Mouse (Mus musculus): ENCODE results near the gene Mrps15. TPM values are rescaled to one million over a fixed set of nuclear protein-coding genes. Genes with fewer than 3 reads are reported as not detected.

The Mrps15 gene
- polyA plus RNA-seq, 1 experiment from 2014 or later, result 128 TPM

- ATAC-seq (replicated peaks; ENCODE audit: extremely low read depth, insufficient read depth, low FRiP score), result no peak; the same call in 1 of the 2 replicates
- 54% methylated on average over 15 of the region's 15 CpGs for WGBS
- no peak overlapping the region for H3K27ac ChIP-seq (ENCODE audit: low read length)
- H3K4me1 ChIP-seq (ENCODE audit: control insufficient read depth, insufficient read depth, low read length), result peaks cover 4% of the 10 kb centered on the region; the same call in 1 of the 2 replicates
- H3K4me2 ChIP-seq (ENCODE audit: low read depth, low read length), result no peak overlapping the region
- no peaks in the 10 kb centered on the region for H3K9me3 ChIP-seq (replicated peaks; ENCODE audit: control insufficient read depth, low read length)
- no peak overlapping the region for H3K9ac ChIP-seq (ENCODE audit: low read length)
- no peaks in the 10 kb centered on the region for H3K27me3 ChIP-seq (ENCODE audit: control insufficient read depth, insufficient read depth, low read length)
- H3K4me3 ChIP-seq (ENCODE audit: low read length), result no peak overlapping the region
- no peaks in the 10 kb centered on the region for H3K36me3 ChIP-seq (ENCODE audit: control insufficient read depth, insufficient read depth)
Observed at GRCm38 (mm10) chr4:126067401-126068077, 20.8 kb downstream of the Mrps15 start.

DNA sequence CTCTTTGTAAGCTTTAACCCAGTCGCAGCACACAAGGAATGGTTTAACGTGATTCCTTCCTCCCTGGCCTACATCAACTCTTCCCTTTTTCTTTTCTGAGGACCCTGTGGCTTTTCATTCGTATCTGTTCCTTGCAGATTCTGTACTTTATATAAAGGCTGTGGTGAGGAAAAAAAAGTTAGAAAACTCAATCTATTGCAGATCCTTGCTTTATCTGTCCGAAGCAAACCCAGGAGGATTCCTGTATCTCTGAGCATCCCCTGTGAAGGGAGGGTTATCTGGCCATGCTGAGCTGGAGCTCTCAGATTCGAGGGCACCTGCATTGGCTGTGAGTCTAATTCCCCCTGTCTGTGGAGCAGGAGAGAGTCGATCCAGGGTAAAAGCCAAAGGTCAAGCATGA lies 22.1 kb downstream of the Mrps15 start:
- WGBS, result 82% methylated on average over 6 of the region's 6 CpGs
- Histone ChIP-seq H3K4me2 (ENCODE audit: low read depth, low read length) (no peak overlapping the region), H3K9me3 (replicated peaks; ENCODE audit: control insufficient read depth, low read length) (no peaks in the 10 kb centered on the region), H3K36me3 (ENCODE audit: control insufficient read depth, insufficient read depth) (no peaks in the 10 kb centered on the region), H3K9ac (ENCODE audit: low read length) (no peak overlapping the region), H3K27me3 (ENCODE audit: control insufficient read depth, insufficient read depth, low read length) (no peaks in the 10 kb centered on the region), H3K4me3 (ENCODE audit: low read length) (no peak overlapping the region), H3K4me1 (ENCODE audit: control insufficient read depth, insufficient read depth, low read length) (peaks cover 4% of the 10 kb centered on the region; the same call in 1 of the 2 replicates), H3K27ac (ENCODE audit: low read length) (no peak overlapping the region)
- no peak for ATAC-seq (replicated peaks; ENCODE audit: extremely low read depth, insufficient read depth, low FRiP score)

DNA sequence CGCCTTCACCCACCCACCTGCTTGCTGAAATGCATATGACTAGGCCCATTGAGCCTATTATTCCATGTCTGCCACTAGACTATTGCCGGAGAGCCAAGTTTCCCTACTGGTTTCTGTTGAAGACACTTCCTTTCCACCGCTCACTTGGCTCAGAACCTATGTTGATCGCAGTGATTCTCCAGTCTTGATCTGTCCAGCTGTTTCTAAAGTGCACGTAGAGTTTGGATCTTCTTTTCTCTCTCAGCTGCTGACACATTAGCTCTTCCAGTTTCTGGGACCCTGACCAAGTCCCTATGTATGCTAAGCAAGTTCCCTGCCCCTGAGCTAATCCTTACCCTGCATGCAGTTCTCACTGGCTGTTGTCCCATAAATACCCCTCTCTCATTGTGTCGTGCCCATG lies 31.1 kb downstream of the Mrps15 start:
- Histone ChIP-seq H3K36me3 (ENCODE audit: control insufficient read depth, insufficient read depth) (no peaks in the 10 kb centered on the region), H3K4me2 (ENCODE audit: low read depth, low read length) (no peak overlapping the region), H3K27me3 (ENCODE audit: control insufficient read depth, insufficient read depth, low read length) (no peaks in the 10 kb centered on the region), H3K9me3 (replicated peaks; ENCODE audit: control insufficient read depth, low read length) (no peaks in the 10 kb centered on the region), H3K4me3 (ENCODE audit: low read length) (no peak overlapping the region), H3K27ac (ENCODE audit: low read length) (no peak overlapping the region), H3K9ac (ENCODE audit: low read length) (no peak overlapping the region), H3K4me1 (ENCODE audit: control insufficient read depth, insufficient read depth, low read length) (no peaks in the 10 kb centered on the region)
- ATAC-seq (replicated peaks; ENCODE audit: extremely low read depth, insufficient read depth, low FRiP score), result no peak
- 77% methylated on average over 6 of the region's 6 CpGs for WGBS

DNA sequence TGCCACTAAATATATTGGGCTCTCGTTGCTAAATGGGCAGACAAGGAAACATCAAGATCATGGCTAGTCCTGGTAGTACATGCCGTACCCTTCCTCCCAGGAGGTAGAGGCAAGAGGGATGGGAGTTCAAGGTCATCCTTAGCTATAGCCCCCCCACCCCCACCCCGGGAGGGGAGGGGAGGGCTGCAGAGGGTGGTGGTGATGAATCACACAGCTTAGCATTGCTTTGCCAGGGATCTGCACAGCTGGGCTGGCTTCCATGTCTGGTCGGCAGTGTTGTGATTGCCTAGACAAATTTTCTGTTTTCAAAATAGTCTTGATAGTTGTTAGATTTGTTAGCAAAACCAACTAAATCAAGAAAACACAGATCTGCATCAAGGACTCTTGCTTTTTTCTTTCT lies 32.5 kb downstream of the Mrps15 start:
- Histone ChIP-seq H3K9me3 (replicated peaks; ENCODE audit: control insufficient read depth, low read length) (no peaks in the 10 kb centered on the region), H3K27ac (ENCODE audit: low read length) (no peak overlapping the region), H3K27me3 (ENCODE audit: control insufficient read depth, insufficient read depth, low read length) (no peaks in the 10 kb centered on the region), H3K4me2 (ENCODE audit: low read depth, low read length) (no peak overlapping the region), H3K36me3 (ENCODE audit: control insufficient read depth, insufficient read depth) (no peaks in the 10 kb centered on the region), H3K4me3 (ENCODE audit: low read length) (no peak overlapping the region), H3K9ac (ENCODE audit: low read length) (no peak overlapping the region), H3K4me1 (ENCODE audit: control insufficient read depth, insufficient read depth, low read length) (no peaks in the 10 kb centered on the region)
- no peak for ATAC-seq (replicated peaks; ENCODE audit: extremely low read depth, insufficient read depth, low FRiP score)
- 69% methylated on average over 4 of the region's 4 CpGs for WGBS

- Histone ChIP-seq H3K4me1 (ENCODE audit: control insufficient read depth, insufficient read depth, low read length) (no peaks in the 10 kb centered on the region), H3K9me3 (replicated peaks; ENCODE audit: control insufficient read depth, low read length) (no peaks in the 10 kb centered on the region), H3K4me3 (ENCODE audit: low read length) (no peak overlapping the region), H3K36me3 (ENCODE audit: control insufficient read depth, insufficient read depth) (no peaks in the 10 kb centered on the region), H3K4me2 (ENCODE audit: low read depth, low read length) (no peak overlapping the region), H3K27me3 (ENCODE audit: control insufficient read depth, insufficient read depth, low read length) (no peaks in the 10 kb centered on the region), H3K9ac (ENCODE audit: low read length) (no peak overlapping the region), H3K27ac (ENCODE audit: low read length) (no peak overlapping the region)
- WGBS, result 89% methylated on average over 1 of the region's 1 CpGs
- ATAC-seq (replicated peaks; ENCODE audit: extremely low read depth, insufficient read depth, low FRiP score), result no peak
Observed at GRCm38 (mm10) chr4:126081601-126082000, 34.9 kb downstream of the Mrps15 start.

DNA sequence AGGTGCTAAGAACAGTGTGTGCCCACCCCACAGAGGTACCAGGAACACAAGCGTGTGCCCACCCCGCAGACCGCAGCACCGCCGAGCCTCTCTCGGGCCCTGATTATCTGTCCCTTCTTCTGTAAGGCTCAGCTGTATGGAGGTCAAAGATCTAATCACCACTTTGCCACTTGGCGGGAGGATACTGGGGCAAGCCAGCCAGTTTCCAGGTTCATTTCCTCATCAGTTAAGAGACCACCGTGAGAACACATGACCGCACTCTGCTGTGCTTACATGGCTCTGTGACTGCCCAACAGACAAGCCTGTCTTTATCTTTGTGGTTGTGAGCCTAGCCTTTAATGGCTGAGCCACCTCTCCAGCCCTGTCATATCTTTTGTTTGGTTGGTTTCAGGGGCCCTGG lies 36.3 kb downstream of the Mrps15 start:
- Histone ChIP-seq H3K9me3 (replicated peaks; ENCODE audit: control insufficient read depth, low read length) (no peaks in the 10 kb centered on the region), H3K4me2 (ENCODE audit: low read depth, low read length) (no peak overlapping the region), H3K9ac (ENCODE audit: low read length) (no peak overlapping the region), H3K4me1 (ENCODE audit: control insufficient read depth, insufficient read depth, low read length) (no peaks in the 10 kb centered on the region), H3K27me3 (ENCODE audit: control insufficient read depth, insufficient read depth, low read length) (no peaks in the 10 kb centered on the region), H3K4me3 (ENCODE audit: low read length) (no peak overlapping the region), H3K27ac (ENCODE audit: low read length) (no peak overlapping the region), H3K36me3 (ENCODE audit: control insufficient read depth, insufficient read depth) (no peaks in the 10 kb centered on the region)
- 87% methylated on average over 9 of the region's 9 CpGs for WGBS
- no peak for ATAC-seq (replicated peaks; ENCODE audit: extremely low read depth, insufficient read depth, low FRiP score)

- H3K4me3 ChIP-seq (ENCODE audit: low read length), result no peak overlapping the region
- no peak for ATAC-seq (replicated peaks; ENCODE audit: extremely low read depth, insufficient read depth, low FRiP score)
- no peak overlapping the region for H3K4me2 ChIP-seq (ENCODE audit: low read depth, low read length)
- H3K36me3 ChIP-seq (ENCODE audit: control insufficient read depth, insufficient read depth), result no peaks in the 10 kb centered on the region
- no peaks in the 10 kb centered on the region for H3K4me1 ChIP-seq (ENCODE audit: control insufficient read depth, insufficient read depth, low read length)
- no peaks in the 10 kb centered on the region for H3K27me3 ChIP-seq (ENCODE audit: control insufficient read depth, insufficient read depth, low read length)
- H3K9ac ChIP-seq (ENCODE audit: low read length), result no peak overlapping the region
- no peaks in the 10 kb centered on the region for H3K9me3 ChIP-seq (replicated peaks; ENCODE audit: control insufficient read depth, low read length)
- WGBS, result 65% methylated on average over 8 of the region's 8 CpGs
- no peak overlapping the region for H3K27ac ChIP-seq (ENCODE audit: low read length)
Observed at GRCm38 (mm10) chr4:126084382-126084781, 37.7 kb downstream of the Mrps15 start.

DNA sequence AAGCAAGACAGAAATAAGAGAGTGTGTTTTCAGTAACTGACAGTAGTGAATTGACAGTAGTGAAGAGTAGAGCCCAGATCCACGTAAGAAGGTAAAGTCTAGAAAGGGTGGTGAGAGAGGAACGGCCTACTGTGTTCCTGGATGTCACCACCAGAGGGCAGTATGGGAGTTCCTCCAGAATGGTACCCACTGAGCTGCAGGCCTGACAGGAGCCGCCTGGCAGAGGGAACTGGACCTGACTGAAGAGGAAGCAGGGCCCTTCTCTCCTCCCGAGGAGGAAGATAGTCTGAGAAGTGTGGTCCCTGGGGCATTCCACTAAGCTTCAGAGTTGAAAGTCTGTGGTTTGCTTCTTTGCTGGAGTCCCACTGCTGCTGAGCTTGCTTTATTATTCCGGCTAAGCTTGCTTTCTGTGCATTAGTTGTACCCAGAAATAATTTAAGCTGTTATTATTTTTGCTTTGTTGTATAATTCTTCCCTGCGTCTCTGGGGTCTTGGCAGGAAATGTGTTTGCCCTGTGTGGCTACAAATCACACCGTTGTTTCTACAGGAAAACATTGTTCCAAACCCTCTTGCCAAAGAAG lies 39.4 kb downstream of the Mrps15 start:
- Histone ChIP-seq H3K4me1 (ENCODE audit: control insufficient read depth, insufficient read depth, low read length) (no peaks in the 10 kb centered on the region), H3K4me2 (ENCODE audit: low read depth, low read length) (no peak overlapping the region), H3K27ac (ENCODE audit: low read length) (no peak overlapping the region), H3K27me3 (ENCODE audit: control insufficient read depth, insufficient read depth, low read length) (no peaks in the 10 kb centered on the region), H3K36me3 (ENCODE audit: control insufficient read depth, insufficient read depth) (no peaks in the 10 kb centered on the region), H3K4me3 (ENCODE audit: low read length) (no peak overlapping the region), H3K9ac (ENCODE audit: low read length) (no peak overlapping the region), H3K9me3 (replicated peaks; ENCODE audit: control insufficient read depth, low read length) (no peaks in the 10 kb centered on the region)
- ATAC-seq (replicated peaks; ENCODE audit: extremely low read depth, insufficient read depth, low FRiP score), result peak; percentile 79
- WGBS, result 25% methylated on average over 7 of the region's 7 CpGs

- H3K4me1 ChIP-seq (ENCODE audit: control insufficient read depth, insufficient read depth, low read length), result no peaks in the 10 kb centered on the region
- no peaks in the 10 kb centered on the region for H3K36me3 ChIP-seq (ENCODE audit: control insufficient read depth, insufficient read depth)
- ATAC-seq (replicated peaks; ENCODE audit: extremely low read depth, insufficient read depth, low FRiP score), result no peak
- no peak overlapping the region for H3K4me3 ChIP-seq (ENCODE audit: low read length)
- H3K9ac ChIP-seq (ENCODE audit: low read length), result no peak overlapping the region
- WGBS, result 66% methylated on average over 7 of the region's 7 CpGs
- no peak overlapping the region for H3K4me2 ChIP-seq (ENCODE audit: low read depth, low read length)
- peak overlapping the region; percentile 15; the same call in 1 of the 2 replicates for H3K27ac ChIP-seq (ENCODE audit: low read length)
- no peaks in the 10 kb centered on the region for H3K9me3 ChIP-seq (replicated peaks; ENCODE audit: control insufficient read depth, low read length)
- no peaks in the 10 kb centered on the region for H3K27me3 ChIP-seq (ENCODE audit: control insufficient read depth, insufficient read depth, low read length)
Observed at GRCm38 (mm10) chr4:126090101-126090847, 43.5 kb downstream of the Mrps15 start.
